Mouse (Mus musculus): ENCODE data around the gene Asic2. TPM values are rescaled to one million over a fixed set of nuclear protein-coding genes. Genes with fewer than 3 reads are reported as not detected.

Asic2 gene
- polyA plus RNA-seq, 1 experiment from 2014 or later = not detected

- no peak overlapping the region for H3K4me3 ChIP-seq (replicated peaks)
- no peak for ATAC-seq (ENCODE audit: low read depth)
- H3K9me3 ChIP-seq (replicated peaks) = no peaks in the 10 kb centered on the region
- H3K27ac ChIP-seq = no peak overlapping the region
- no peaks in the 10 kb centered on the region for H3K36me3 ChIP-seq
- no peak overlapping the region for H3K4me2 ChIP-seq
- 57% methylated on average over 1 of the region's 1 CpGs for WGBS (ENCODE audit: insufficient replicate concordance)
- no peak overlapping the region for H3K9ac ChIP-seq
- no peak for DNase-seq
- no peaks in the 10 kb centered on the region for H3K27me3 ChIP-seq
- no peaks in the 10 kb centered on the region for H3K4me1 ChIP-seq (replicated peaks)
These were observed 20.2 kb downstream of the Asic2 start for GRCm38 (mm10) chr11:81948021-81948420.

DNA sequence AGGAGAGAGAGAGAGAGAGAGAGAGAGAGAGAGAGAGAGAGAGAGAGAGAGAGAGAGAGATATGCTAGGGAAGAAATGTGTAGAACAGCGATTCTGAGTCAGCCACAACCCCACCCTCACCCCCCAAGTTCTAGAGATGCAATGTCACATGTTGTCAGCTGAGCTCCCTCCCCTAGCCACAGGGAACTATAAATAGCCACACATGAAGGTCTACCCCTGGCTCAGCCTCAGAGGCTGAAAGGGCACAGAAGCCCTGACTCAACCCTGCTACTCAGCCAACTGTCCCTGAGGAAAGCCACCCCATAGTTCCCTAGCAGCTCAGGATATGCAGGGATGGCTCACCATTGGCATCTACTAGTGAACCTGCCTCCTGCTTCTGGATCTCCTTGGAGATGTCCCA lies 26.1 kb downstream of the Asic2 start:
- no peak overlapping the region for H3K27ac ChIP-seq
- no peak overlapping the region for H3K9ac ChIP-seq
- no peak for DNase-seq
- H3K4me3 ChIP-seq (replicated peaks) = no peak overlapping the region
- no peak for ATAC-seq (ENCODE audit: low read depth)
- H3K27me3 ChIP-seq = no peaks in the 10 kb centered on the region
- no peak overlapping the region for H3K4me2 ChIP-seq
- H3K9me3 ChIP-seq (replicated peaks) = no peaks in the 10 kb centered on the region
- no peaks in the 10 kb centered on the region for H3K36me3 ChIP-seq
- no peaks in the 10 kb centered on the region for H3K4me1 ChIP-seq (replicated peaks)
- 40% methylated on average over 1 of the region's 1 CpGs for WGBS (ENCODE audit: insufficient replicate concordance)

DNA sequence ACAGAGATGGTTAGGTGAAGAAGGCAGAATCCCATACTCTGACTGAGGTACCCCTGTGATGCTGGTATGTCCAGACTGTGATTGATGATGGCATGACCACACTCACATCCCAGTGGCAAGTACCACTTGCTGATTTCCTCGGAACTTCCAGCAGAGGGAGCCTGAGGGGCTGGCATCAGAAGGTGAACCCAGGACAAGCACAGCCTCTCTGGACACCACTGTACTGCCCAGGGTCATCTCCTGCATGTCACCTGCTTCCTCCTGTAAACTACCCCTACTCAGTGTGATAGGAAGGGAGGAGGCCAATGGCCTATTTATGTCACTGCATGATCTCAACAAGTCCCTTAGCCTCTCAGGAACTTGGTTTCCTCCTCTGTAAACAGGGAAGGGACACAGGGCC lies 27.3 kb downstream of the Asic2 start:
- ATAC-seq (ENCODE audit: low read depth) (no peak), DNase-seq (no peak)
- 17% methylated on average over 1 of the region's 1 CpGs for WGBS (ENCODE audit: insufficient replicate concordance)

GRCm38 (mm10) chr11:81937516-81937915 lies 30.7 kb downstream of the Asic2 start:
- Histone ChIP-seq H3K27ac (no peak overlapping the region), H3K4me3 (replicated peaks) (no peak overlapping the region), H3K27me3 (no peaks in the 10 kb centered on the region), H3K4me2 (no peak overlapping the region), H3K9me3 (replicated peaks) (no peaks in the 10 kb centered on the region), H3K36me3 (no peaks in the 10 kb centered on the region), H3K9ac (no peak overlapping the region), H3K4me1 (replicated peaks) (no peaks in the 10 kb centered on the region)
- ATAC-seq (ENCODE audit: low read depth) (no peak), DNase-seq (no peak)
- 46% methylated on average over 1 of the region's 1 CpGs for WGBS (ENCODE audit: insufficient replicate concordance)

More for the DNA sequence above, 27.3 kb downstream of the Asic2 start:
- no peaks in the 10 kb centered on the region for H3K9me3 ChIP-seq (replicated peaks)
- H3K9ac ChIP-seq = no peak overlapping the region
- no peak overlapping the region for H3K27ac ChIP-seq
- no peaks in the 10 kb centered on the region for H3K27me3 ChIP-seq
- no peak overlapping the region for H3K4me2 ChIP-seq
- H3K36me3 ChIP-seq = no peaks in the 10 kb centered on the region
- no peaks in the 10 kb centered on the region for H3K4me1 ChIP-seq (replicated peaks)
- H3K4me3 ChIP-seq (replicated peaks) = no peak overlapping the region

- Histone ChIP-seq H3K4me1 (replicated peaks) (no peaks in the 10 kb centered on the region), H3K9ac (no peak overlapping the region), H3K4me2 (no peak overlapping the region), H3K27me3 (no peaks in the 10 kb centered on the region), H3K27ac (no peak overlapping the region), H3K36me3 (no peaks in the 10 kb centered on the region), H3K9me3 (replicated peaks) (no peaks in the 10 kb centered on the region), H3K4me3 (replicated peaks) (no peak overlapping the region)
- ATAC-seq (ENCODE audit: low read depth) (no peak), DNase-seq (no peak)
These were observed 41.9 kb downstream of the Asic2 start for GRCm38 (mm10) chr11:81926393-81926792.

DNA sequence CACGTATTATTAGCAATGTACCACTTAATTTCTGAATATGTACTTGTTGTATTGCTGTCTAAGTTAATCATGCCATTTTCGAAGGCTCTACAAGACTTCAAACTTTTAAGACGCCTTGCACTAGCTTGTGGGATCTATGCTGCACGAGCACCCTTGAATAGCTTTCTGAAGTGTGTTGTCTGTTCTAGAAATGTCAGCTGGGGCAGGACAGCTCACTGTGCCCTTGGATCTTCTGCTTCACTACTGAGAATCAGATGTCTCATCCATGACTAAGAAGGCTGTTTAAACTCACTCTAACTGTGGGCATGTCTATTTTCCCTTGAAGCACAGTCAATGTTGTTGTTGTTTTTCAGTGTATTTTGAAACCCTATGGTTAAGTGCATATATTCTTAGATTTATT lies 44.6 kb downstream of the Asic2 start:
- WGBS (ENCODE audit: insufficient replicate concordance) = 57% methylated on average over 4 of the region's 4 CpGs
- H3K4me3 ChIP-seq (replicated peaks) = no peak overlapping the region
- no peak overlapping the region for H3K27ac ChIP-seq
- no peaks in the 10 kb centered on the region for H3K4me1 ChIP-seq (replicated peaks)
- H3K9ac ChIP-seq = no peak overlapping the region
- H3K4me2 ChIP-seq = no peak overlapping the region
- H3K27me3 ChIP-seq = no peaks in the 10 kb centered on the region
- H3K9me3 ChIP-seq (replicated peaks) = no peaks in the 10 kb centered on the region
- DNase-seq (no peak), ATAC-seq (ENCODE audit: low read depth) (no peak)
- H3K36me3 ChIP-seq = no peaks in the 10 kb centered on the region

DNA sequence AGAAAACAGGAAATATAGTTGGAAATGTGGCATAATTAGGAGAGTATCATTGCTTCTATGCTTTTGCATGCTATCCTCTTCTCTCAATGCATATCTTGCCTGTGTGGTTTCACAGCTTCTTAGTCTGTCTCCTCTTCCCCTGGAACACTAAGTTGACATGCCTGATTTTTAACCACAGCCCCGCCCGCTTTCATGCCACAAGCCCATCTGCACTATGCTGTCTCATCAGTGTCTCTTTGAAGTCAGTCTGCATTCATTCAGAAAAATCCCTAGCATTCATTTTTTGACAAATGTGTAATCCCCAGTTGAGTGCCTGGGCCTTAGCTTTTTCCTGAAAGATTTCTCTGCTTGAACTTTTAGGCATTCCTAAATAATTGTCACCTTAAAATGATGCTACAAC lies 45.2 kb downstream of the Asic2 start:
- no peak overlapping the region for H3K27ac ChIP-seq
- no peaks in the 10 kb centered on the region for H3K9me3 ChIP-seq (replicated peaks)
- no peaks in the 10 kb centered on the region for H3K4me1 ChIP-seq (replicated peaks)
- WGBS (ENCODE audit: insufficient replicate concordance) = 40% methylated on average over 2 of the region's 2 CpGs
- H3K4me2 ChIP-seq = no peak overlapping the region
- ATAC-seq (ENCODE audit: low read depth) (no peak), DNase-seq (no peak)
- no peak overlapping the region for H3K9ac ChIP-seq
- H3K27me3 ChIP-seq = no peaks in the 10 kb centered on the region
- H3K4me3 ChIP-seq (replicated peaks) = no peak overlapping the region
- no peaks in the 10 kb centered on the region for H3K36me3 ChIP-seq

GRCm38 (mm10) chr11:81915501-81915900 lies 52.8 kb downstream of the Asic2 start:
- WGBS (ENCODE audit: insufficient replicate concordance) = 48% methylated on average over 6 of the region's 6 CpGs
- no peak overlapping the region for H3K27ac ChIP-seq
- H3K4me2 ChIP-seq = no peak overlapping the region
- H3K4me1 ChIP-seq (replicated peaks) = no peaks in the 10 kb centered on the region
- no peaks in the 10 kb centered on the region for H3K36me3 ChIP-seq
- H3K9me3 ChIP-seq (replicated peaks) = no peaks in the 10 kb centered on the region
- no peak for ATAC-seq (ENCODE audit: low read depth)
- no peak overlapping the region for H3K4me3 ChIP-seq (replicated peaks)
- H3K9ac ChIP-seq = no peak overlapping the region
- no peak for DNase-seq
- H3K27me3 ChIP-seq = no peaks in the 10 kb centered on the region

DNA sequence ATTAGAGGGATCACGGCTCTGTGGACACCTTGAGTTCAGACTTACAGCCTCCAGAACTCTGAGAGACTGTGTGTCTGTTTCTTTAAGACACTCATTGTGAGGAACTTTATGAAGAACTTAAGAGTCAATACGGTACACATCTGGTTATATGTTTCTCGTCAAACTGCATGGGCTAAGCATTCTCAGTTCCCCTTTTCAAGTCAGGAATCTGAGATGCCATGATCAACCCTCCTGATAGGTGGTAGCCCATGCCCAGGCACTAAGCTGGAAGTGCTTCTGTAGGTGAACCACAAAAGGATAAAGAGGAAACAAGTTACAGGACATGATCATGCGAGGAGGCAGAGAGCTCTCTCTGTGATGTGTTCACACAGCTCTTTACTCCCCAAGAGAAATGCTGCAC lies 55.2 kb downstream of the Asic2 start:
- no peaks in the 10 kb centered on the region for H3K4me1 ChIP-seq (replicated peaks)
- no peak overlapping the region for H3K4me2 ChIP-seq
- DNase-seq (no peak), ATAC-seq (ENCODE audit: low read depth) (no peak)
- WGBS (ENCODE audit: insufficient replicate concordance) = 42% methylated on average over 4 of the region's 4 CpGs
- H3K27ac ChIP-seq = no peak overlapping the region
- H3K9ac ChIP-seq = no peak overlapping the region
- H3K36me3 ChIP-seq = no peaks in the 10 kb centered on the region
- H3K27me3 ChIP-seq = no peaks in the 10 kb centered on the region
- no peaks in the 10 kb centered on the region for H3K9me3 ChIP-seq (replicated peaks)
- H3K4me3 ChIP-seq (replicated peaks) = no peak overlapping the region

GRCm38 (mm10) chr11:81909397-81909894 lies 58.8 kb downstream of the Asic2 start:
- no peak overlapping the region for H3K4me2 ChIP-seq
- WGBS (ENCODE audit: insufficient replicate concordance) = 15% methylated on average over 5 of the region's 5 CpGs
- H3K4me3 ChIP-seq (replicated peaks) = no peak overlapping the region
- DNase-seq (no peak), ATAC-seq (ENCODE audit: low read depth) (no peak)
- no peaks in the 10 kb centered on the region for H3K36me3 ChIP-seq
- no peaks in the 10 kb centered on the region for H3K4me1 ChIP-seq (replicated peaks)
- H3K9me3 ChIP-seq (replicated peaks) = no peaks in the 10 kb centered on the region
- H3K9ac ChIP-seq = no peak overlapping the region
- no peaks in the 10 kb centered on the region for H3K27me3 ChIP-seq
- no peak overlapping the region for H3K27ac ChIP-seq

- H3K9ac ChIP-seq = no peak overlapping the region
- ATAC-seq (ENCODE audit: low read depth) (no peak), DNase-seq (no peak)
- H3K4me1 ChIP-seq (replicated peaks) = no peaks in the 10 kb centered on the region
- no peaks in the 10 kb centered on the region for H3K36me3 ChIP-seq
- H3K27me3 ChIP-seq = no peaks in the 10 kb centered on the region
- no peaks in the 10 kb centered on the region for H3K9me3 ChIP-seq (replicated peaks)
- WGBS (ENCODE audit: insufficient replicate concordance) = 53% methylated on average over 1 of the region's 1 CpGs
- no peak overlapping the region for H3K4me2 ChIP-seq
- H3K4me3 ChIP-seq (replicated peaks) = no peak overlapping the region
- no peak overlapping the region for H3K27ac ChIP-seq
These were observed 59.5 kb downstream of the Asic2 start for GRCm38 (mm10) chr11:81908760-81909159.

DNA sequence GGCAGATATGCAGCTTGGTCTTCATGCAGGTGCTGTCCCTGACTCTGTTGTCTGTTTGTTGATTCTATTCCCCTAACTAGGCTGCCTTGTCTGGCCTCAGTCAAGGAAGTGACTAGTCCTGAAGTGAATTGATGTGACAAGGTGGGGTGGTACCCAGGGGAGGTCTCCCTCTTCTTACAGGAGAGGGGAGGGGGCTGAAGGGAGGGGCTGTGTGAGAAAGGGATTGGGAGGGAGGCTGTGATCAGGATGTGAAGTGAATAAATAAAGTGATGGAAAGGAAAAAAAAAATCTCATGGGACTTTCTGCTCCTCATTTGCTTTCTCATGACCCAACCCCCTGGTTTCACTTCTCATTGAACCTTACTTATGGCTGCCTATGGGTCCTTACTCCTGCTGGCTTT lies 65.9 kb downstream of the Asic2 start:
- H3K27me3 ChIP-seq = no peaks in the 10 kb centered on the region
- DNase-seq = no peak
- no peaks in the 10 kb centered on the region for H3K4me1 ChIP-seq (replicated peaks)
- H3K9me3 ChIP-seq (replicated peaks) = no peaks in the 10 kb centered on the region
- no peak overlapping the region for H3K4me3 ChIP-seq (replicated peaks)
- ATAC-seq (ENCODE audit: low read depth) = no peak
- H3K36me3 ChIP-seq = no peaks in the 10 kb centered on the region
- no peak overlapping the region for H3K9ac ChIP-seq
- no peak overlapping the region for H3K4me2 ChIP-seq
- no peak overlapping the region for H3K27ac ChIP-seq

Data from liver, embryonic 13.5 days (tissue).